Mouse (Mus musculus) testis, adult 2 months (tissue): Measurements from ENCODE around the gene Ostm1. TPM values are rescaled to one million over a fixed set of nuclear protein-coding genes. Genes with fewer than 3 reads are reported as not detected.

Experiments
- H3K27ac ChIP-seq: fragments of 200-500 bp; 2 replicates; pipeline ENCODE4 v1.5.1; 2012; ENCODE audit warnings: low read depth, low read length; ENCODE audit not compliant: control insufficient read depth, insufficient read depth
- H3K27me3 ChIP-seq: fragments of 200-500 bp; 2 replicates; pipeline ENCODE4 v1.6.1; 2012; ENCODE audit warnings: mild to moderate bottlenecking, low read length, moderate library complexity; ENCODE audit not compliant: control insufficient read depth, insufficient read depth
- H3K36me3 ChIP-seq: fragments of 200-500 bp; 2 replicates; pipeline ENCODE4 v1.6.1; 2012; ENCODE audit warnings: mild to moderate bottlenecking, low read length; ENCODE audit not compliant: control insufficient read depth, insufficient read depth
- H3K4me1 ChIP-seq: fragments of 200-500 bp; 2 replicates; pipeline ENCODE4 v1.6.1; 2012; ENCODE audit warnings: low read length; ENCODE audit not compliant: control insufficient read depth, insufficient read depth
- H3K4me3 ChIP-seq: fragments of 200-500 bp; 2 replicates; pipeline ENCODE4 v1.5.1; 2012; ENCODE audit warnings: low read depth, mild to moderate bottlenecking, low read length, moderate library complexity, mixed read lengths; ENCODE audit not compliant: control insufficient read depth
- CTCF ChIP-seq: fragments of 200-500 bp; IDR thresholded peaks from 2 replicates; pipeline ENCODE4 v1.5.1; 2012; ENCODE audit warnings: low read depth, mild to moderate bottlenecking, inconsistent platforms, low read length, moderate library complexity; ENCODE audit not compliant: control insufficient read depth, insufficient read depth, insufficient replicate concordance
- POLR2A ChIP-seq: fragments of 200-500 bp; IDR thresholded peaks from 2 replicates; pipeline ENCODE4 v1.6.1; 2012; ENCODE audit warnings: low read depth, mild to moderate bottlenecking, inconsistent platforms, low read length, moderate library complexity; ENCODE audit not compliant: control insufficient read depth
- polyA plus RNA-seq: library from polyadenylated mRNA; depleted of rRNA; stranded (reverse); fragments of >200 nt; gene quantifications from 2 replicates; pipeline ENCODE4 v1.2.3, GENCODE M21; 2012

Ostm1 gene
- polyA plus RNA-seq, 1 experiment, result 4.1 TPM

GRCm38 (mm10) chr10:42691051-42691450 lies 107.4 kb downstream of the Ostm1 start:
- Histone ChIP-seq H3K4me1 (peaks cover 8% of the 10 kb centered on the region), H3K27me3 (no peaks in the 10 kb centered on the region), H3K27ac (no peak overlapping the region), H3K4me3 (no peak overlapping the region), H3K36me3 (no peaks in the 10 kb centered on the region)
- TF ChIP-seq CTCF (no peak), POLR2A (no peak)

GRCm38 (mm10) chr10:42692095-42692494 lies 108.5 kb downstream of the Ostm1 start:
- H3K4me3 ChIP-seq, result no peak overlapping the region
- no peak for TF ChIP-seq POLR2A
- no peak for TF ChIP-seq CTCF
- H3K36me3 ChIP-seq, result no peaks in the 10 kb centered on the region
- no peak overlapping the region for H3K27ac ChIP-seq
- peaks cover 8% of the 10 kb centered on the region for H3K4me1 ChIP-seq
- no peaks in the 10 kb centered on the region for H3K27me3 ChIP-seq

DNA sequence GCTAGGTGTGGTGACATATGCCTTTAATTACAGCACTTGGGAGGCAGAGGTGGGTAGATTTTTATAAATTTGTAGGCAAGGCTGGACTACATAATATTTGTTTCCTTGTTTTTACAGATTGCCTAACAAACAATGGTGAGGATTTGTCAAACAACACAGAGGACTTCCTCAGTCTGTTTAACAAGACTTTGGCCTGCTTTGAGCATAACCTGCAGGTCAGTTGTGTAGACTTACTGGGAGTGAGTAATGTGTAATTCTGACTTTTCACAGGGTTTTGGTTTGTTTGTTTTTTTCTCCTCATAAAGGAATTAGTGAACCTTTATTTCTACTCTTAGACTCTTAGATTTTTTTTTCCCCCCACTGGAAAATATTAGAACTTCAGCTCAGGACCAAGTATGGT lies 109.2 kb downstream of the Ostm1 start:
- H3K27me3 ChIP-seq, result no peaks in the 10 kb centered on the region
- no peak overlapping the region for H3K4me3 ChIP-seq
- TF ChIP-seq CTCF (no peak), POLR2A (no peak)

GRCm38 (mm10) chr10:42693482-42693881 lies 109.9 kb downstream of the Ostm1 start:
- Histone ChIP-seq H3K36me3 (no peaks in the 10 kb centered on the region), H3K4me1 (peaks cover 8% of the 10 kb centered on the region), H3K4me3 (no peak overlapping the region), H3K27ac (no peak overlapping the region), H3K27me3 (no peaks in the 10 kb centered on the region)
- TF ChIP-seq POLR2A (no peak), CTCF (no peak; the same call in 1 of the 2 replicates)

More for the DNA sequence above, 109.2 kb downstream of the Ostm1 start:
- H3K4me1 ChIP-seq, result peaks cover 8% of the 10 kb centered on the region
- no peaks in the 10 kb centered on the region for H3K36me3 ChIP-seq
- no peak overlapping the region for H3K27ac ChIP-seq

- no peak for TF ChIP-seq POLR2A
- TF ChIP-seq CTCF, result no peak
- Histone ChIP-seq H3K27ac (no peak overlapping the region), H3K4me1 (peaks cover 8% of the 10 kb centered on the region), H3K36me3 (no peaks in the 10 kb centered on the region), H3K4me3 (no peak overlapping the region), H3K27me3 (no peaks in the 10 kb centered on the region)
These were observed 112.7 kb downstream of the Ostm1 start for GRCm38 (mm10) chr10:42696361-42696760.

- Histone ChIP-seq H3K27ac (no peak overlapping the region), H3K4me1 (peaks cover 8% of the 10 kb centered on the region), H3K36me3 (no peaks in the 10 kb centered on the region), H3K27me3 (no peaks in the 10 kb centered on the region), H3K4me3 (no peak overlapping the region)
- TF ChIP-seq CTCF (no peak), POLR2A (no peak)
These were observed 113.4 kb downstream of the Ostm1 start for GRCm38 (mm10) chr10:42697007-42697406.

- Histone ChIP-seq H3K36me3 (no peaks in the 10 kb centered on the region), H3K4me3 (no peak overlapping the region), H3K4me1 (peaks cover 8% of the 10 kb centered on the region), H3K27ac (no peak overlapping the region), H3K27me3 (no peaks in the 10 kb centered on the region)
- TF ChIP-seq CTCF, result no peak
- TF ChIP-seq POLR2A, result no peak
These were observed 114.8 kb downstream of the Ostm1 start for GRCm38 (mm10) chr10:42698375-42698774.

- Histone ChIP-seq H3K4me1 (peaks cover 2% of the 10 kb centered on the region), H3K36me3 (no peaks in the 10 kb centered on the region), H3K4me3 (no peak overlapping the region), H3K27me3 (no peaks in the 10 kb centered on the region), H3K27ac (no peak overlapping the region)
- TF ChIP-seq CTCF, result no peak
- TF ChIP-seq POLR2A, result no peak
These were observed 115.4 kb downstream of the Ostm1 start for GRCm38 (mm10) chr10:42698994-42699393.
